Mouse (Mus musculus) megakaryocyte, embryonic 14.5 days (primary cell): Measurements from ENCODE around the gene Nrap. TPM values are rescaled to one million over a fixed set of nuclear protein-coding genes. Genes with fewer than 3 reads are reported as not detected.

Experiments
- H3K27me3 ChIP-seq: replicated peaks from 2 replicates; pipeline ENCODE3; 2012; ENCODE audit warnings: inconsistent platforms
- H3K36me3 ChIP-seq: replicated peaks from 2 replicates; pipeline ENCODE3; 2012; ENCODE audit warnings: low read length, inconsistent platforms, mixed read lengths
- H3K4me1 ChIP-seq: 2 replicates; pipeline ENCODE4 v1.6.1; 2012; ENCODE audit warnings: inconsistent platforms
- H3K4me3 ChIP-seq: replicated peaks from 2 replicates; pipeline ENCODE3; 2012; ENCODE audit warnings: moderate library complexity, mild to moderate bottlenecking, inconsistent platforms
- H3K9me3 ChIP-seq: 2 replicates; pipeline ENCODE4 v1.6.1; 2012; ENCODE audit warnings: inconsistent platforms
- FLI1 ChIP-seq: IDR thresholded peaks from 2 replicates; pipeline ENCODE4 v1.6.1; 2012; ENCODE audit warnings: low read length, inconsistent platforms, mixed read lengths
- GATA1 ChIP-seq: IDR thresholded peaks from 3 replicates; pipeline ENCODE4 v1.6.1; 2012; ENCODE audit warnings: mixed read lengths, low read length, inconsistent platforms, borderline replicate concordance
- polyA plus RNA-seq: library from polyadenylated mRNA; stranded (reverse); fragments of >175 nt; gene quantifications from 2 replicates; pipeline ENCODE4 v1.2.3, GENCODE M21; 2012; ENCODE audit warnings: low replicate concordance; ENCODE audit not compliant: insufficient read depth

The Nrap gene
- polyA plus RNA-seq, 1 experiment, result not detected

DNA sequence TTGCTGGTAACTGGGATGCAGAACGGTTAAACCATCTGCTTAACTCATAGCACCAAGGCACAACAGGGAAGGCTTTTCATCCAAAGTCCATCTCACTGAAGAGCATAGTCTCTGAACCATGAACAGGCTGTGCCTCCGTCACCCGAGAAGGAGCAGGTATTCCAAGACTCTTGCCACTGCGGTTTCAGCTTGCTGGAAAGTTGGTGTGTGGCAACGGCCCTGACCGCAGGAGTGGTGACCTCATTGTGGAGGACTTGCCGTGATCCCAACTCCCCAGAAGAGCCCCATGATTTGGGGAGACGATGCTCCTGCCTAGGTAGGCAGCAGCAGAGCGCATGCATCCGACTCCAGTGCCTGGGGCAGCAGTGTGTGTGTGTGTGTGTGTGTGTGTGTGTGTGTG is 36.1 kb downstream of the Nrap start:
- TF ChIP-seq FLI1 (no peak), GATA1 (no peak)
- H3K4me3 ChIP-seq, result no peak overlapping the region

DNA sequence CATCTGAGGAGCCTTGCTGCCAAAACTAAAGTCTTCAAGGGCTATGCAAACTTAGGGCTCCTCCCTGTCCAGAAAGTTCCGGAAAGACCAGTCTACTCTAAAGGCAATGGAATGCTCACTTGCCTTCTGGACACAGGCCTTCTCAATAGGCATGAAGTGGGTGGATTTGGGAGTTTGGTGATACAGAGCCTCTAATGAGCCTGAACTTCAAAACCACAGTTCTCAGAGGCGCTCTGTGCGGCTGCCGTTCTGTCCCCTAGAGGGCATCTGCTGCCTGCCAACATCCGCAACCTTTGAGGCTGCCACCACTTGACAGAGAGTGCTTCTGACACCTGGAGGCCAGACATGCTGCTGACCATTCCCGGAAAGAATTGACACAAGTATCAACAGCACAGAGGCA is 40.5 kb downstream of the Nrap start:
- Histone ChIP-seq H3K4me3 (no peak overlapping the region), H3K36me3 (no peaks in the 10 kb centered on the region), H3K4me1 (no peaks in the 10 kb centered on the region), H3K9me3 (peaks cover 12% of the 10 kb centered on the region), H3K27me3 (peaks cover 28% of the 10 kb centered on the region)
- TF ChIP-seq GATA1 (no peak), FLI1 (no peak)

More for the DNA sequence above, 36.1 kb downstream of the Nrap start:
- Histone ChIP-seq H3K4me1 (peaks cover 20% of the 10 kb centered on the region), H3K27me3 (peaks cover 24% of the 10 kb centered on the region), H3K36me3 (no peaks in the 10 kb centered on the region), H3K9me3 (peaks cover 12% of the 10 kb centered on the region)

GRCm38 (mm10) chr19:56346750-56347149 is 43.1 kb downstream of the Nrap start:
- Histone ChIP-seq H3K4me3 (no peak overlapping the region), H3K4me1 (no peaks in the 10 kb centered on the region), H3K36me3 (no peaks in the 10 kb centered on the region), H3K9me3 (no peaks in the 10 kb centered on the region), H3K27me3 (peaks cover 39% of the 10 kb centered on the region)
- TF ChIP-seq GATA1 (no peak), FLI1 (no peak)

GRCm38 (mm10) chr19:56346016-56346415 is 43.8 kb downstream of the Nrap start:
- no peak for TF ChIP-seq FLI1
- no peak for TF ChIP-seq GATA1
- no peaks in the 10 kb centered on the region for H3K36me3 ChIP-seq
- peaks cover 46% of the 10 kb centered on the region for H3K27me3 ChIP-seq
- no peaks in the 10 kb centered on the region for H3K9me3 ChIP-seq
- H3K4me3 ChIP-seq, result no peak overlapping the region
- H3K4me1 ChIP-seq, result no peaks in the 10 kb centered on the region

GRCm38 (mm10) chr19:56343869-56344563 is 45.8 kb downstream of the Nrap start:
- no peak for TF ChIP-seq GATA1
- no peak for TF ChIP-seq FLI1
- Histone ChIP-seq H3K9me3 (no peaks in the 10 kb centered on the region), H3K4me1 (peaks cover 3% of the 10 kb centered on the region; the same call in 1 of the 2 replicates), H3K27me3 (peaks cover 36% of the 10 kb centered on the region), H3K4me3 (no peak overlapping the region), H3K36me3 (no peaks in the 10 kb centered on the region)

DNA sequence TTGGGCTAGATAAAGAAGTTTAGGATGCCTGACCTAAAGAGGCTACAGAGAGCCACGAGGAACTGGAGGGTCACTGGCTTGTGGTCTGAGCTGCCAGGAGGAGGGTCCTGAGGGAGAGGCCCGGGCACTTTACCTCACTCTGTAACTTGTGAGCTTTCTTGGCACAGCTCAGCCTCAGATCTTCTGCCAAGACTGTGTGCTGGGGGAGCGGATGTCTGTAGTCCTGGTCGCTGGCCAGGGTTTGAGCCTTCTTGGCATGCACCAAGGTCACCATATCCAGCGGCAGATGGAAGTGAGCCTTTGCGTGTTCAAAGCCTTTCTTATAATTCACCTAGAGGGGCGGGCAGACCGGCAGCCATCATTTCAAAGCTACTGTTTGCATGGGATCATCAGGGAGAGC is 47.8 kb downstream of the Nrap start:
- peaks cover 3% of the 10 kb centered on the region; the same call in 1 of the 2 replicates for H3K4me1 ChIP-seq
- H3K36me3 ChIP-seq, result no peaks in the 10 kb centered on the region
- no peak for TF ChIP-seq GATA1
- TF ChIP-seq FLI1, result no peak

GRCm38 (mm10) chr19:56336826-56337225 is 53.0 kb downstream of the Nrap start:
- Histone ChIP-seq H3K36me3 (no peaks in the 10 kb centered on the region), H3K9me3 (no peaks in the 10 kb centered on the region), H3K4me1 (peaks cover 3% of the 10 kb centered on the region; the same call in 1 of the 2 replicates), H3K4me3 (no peak overlapping the region), H3K27me3 (peaks cover 23% of the 10 kb centered on the region)
- TF ChIP-seq FLI1 (no peak), GATA1 (no peak)

More for the DNA sequence above, 47.8 kb downstream of the Nrap start:
- no peaks in the 10 kb centered on the region for H3K9me3 ChIP-seq
- H3K4me3 ChIP-seq, result no peak overlapping the region
- peaks cover 36% of the 10 kb centered on the region for H3K27me3 ChIP-seq

GRCm38 (mm10) chr19:56336321-56336720 is 53.5 kb downstream of the Nrap start:
- Histone ChIP-seq H3K9me3 (no peaks in the 10 kb centered on the region), H3K4me3 (no peak overlapping the region), H3K36me3 (no peaks in the 10 kb centered on the region), H3K27me3 (peaks cover 19% of the 10 kb centered on the region), H3K4me1 (peaks cover 3% of the 10 kb centered on the region; the same call in 1 of the 2 replicates)
- TF ChIP-seq GATA1 (no peak), FLI1 (no peak)

- Histone ChIP-seq H3K27me3 (peaks cover 10% of the 10 kb centered on the region), H3K4me3 (no peak overlapping the region), H3K4me1 (no peaks in the 10 kb centered on the region), H3K9me3 (no peaks in the 10 kb centered on the region), H3K36me3 (no peaks in the 10 kb centered on the region)
- TF ChIP-seq GATA1, result no peak
- no peak for TF ChIP-seq FLI1
These were observed 63.5 kb downstream of the Nrap start for GRCm38 (mm10) chr19:56326243-56326855.

DNA sequence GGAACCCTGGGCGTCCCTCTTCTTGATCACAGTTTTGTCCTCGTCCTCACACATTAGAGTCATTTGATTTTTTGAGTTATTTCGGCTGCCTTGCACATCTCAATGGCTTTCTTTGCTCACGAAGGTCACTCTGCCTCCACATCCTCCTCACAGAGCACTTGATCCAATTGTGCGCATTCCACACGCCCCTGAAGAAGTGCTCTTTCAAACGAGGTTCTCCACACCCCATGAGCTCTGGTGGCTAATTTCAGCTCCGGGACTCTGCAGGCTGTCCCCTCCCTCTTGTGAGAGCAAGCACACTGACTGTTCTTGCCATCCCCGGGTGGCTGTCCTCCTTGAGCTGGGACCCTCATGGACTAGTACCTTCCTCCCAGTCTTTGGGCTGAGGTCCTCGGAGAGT is 64.2 kb downstream of the Nrap start:
- Histone ChIP-seq H3K36me3 (no peaks in the 10 kb centered on the region), H3K9me3 (no peaks in the 10 kb centered on the region), H3K27me3 (peaks cover 12% of the 10 kb centered on the region), H3K4me1 (no peaks in the 10 kb centered on the region), H3K4me3 (no peak overlapping the region)
- no peak for TF ChIP-seq GATA1
- TF ChIP-seq FLI1, result no peak
